Mouse (Mus musculus): ENCODE data around the gene Pqlc2.

Gene Pqlc2

GRCm38 (mm10) chr4:139259302-139259871, 51.1 kb downstream of the Pqlc2 start:
- DNase-seq = no peak

- no peak for DNase-seq
These were observed 51.7 kb downstream of the Pqlc2 start for GRCm38 (mm10) chr4:139258621-139259301.

GRCm38 (mm10) chr4:139256708-139257107, 53.8 kb downstream of the Pqlc2 start:
- no peak for DNase-seq

- DNase-seq = no peak
These were observed 54.4 kb downstream of the Pqlc2 start for GRCm38 (mm10) chr4:139256146-139256545.

GRCm38 (mm10) chr4:139253206-139253605, 57.3 kb downstream of the Pqlc2 start:
- DNase-seq = no peak

- DNase-seq = peak; percentile 78
These were observed 58.3 kb downstream of the Pqlc2 start for GRCm38 (mm10) chr4:139252051-139252760.

GRCm38 (mm10) chr4:139250886-139251285, 59.6 kb downstream of the Pqlc2 start:
- no peak for DNase-seq

GRCm38 (mm10) chr4:139250043-139250442, 60.5 kb downstream of the Pqlc2 start:
- DNase-seq = no peak

- DNase-seq = no peak
These were observed 61.8 kb downstream of the Pqlc2 start for GRCm38 (mm10) chr4:139248736-139249135.

- DNase-seq = no peak
These were observed 62.5 kb downstream of the Pqlc2 start for GRCm38 (mm10) chr4:139247966-139248365.

- DNase-seq = no peak
These were observed 64.2 kb downstream of the Pqlc2 start for GRCm38 (mm10) chr4:139246130-139246877.

- no peak for DNase-seq
These were observed 65.0 kb downstream of the Pqlc2 start for GRCm38 (mm10) chr4:139245534-139245933.

- DNase-seq = no peak
These were observed 65.7 kb downstream of the Pqlc2 start for GRCm38 (mm10) chr4:139244766-139245165.

GRCm38 (mm10) chr4:139244176-139244575, 66.3 kb downstream of the Pqlc2 start:
- DNase-seq = no peak

All from thymus, postnatal 14 days (tissue).